Mouse (Mus musculus): ENCODE results near the gene Ephb3. TPM values are rescaled to one million over a fixed set of nuclear protein-coding genes. Genes with fewer than 3 reads are reported as not detected.

Gene Ephb3
- polyA plus RNA-seq, 1 experiment from 2014 or later = 6.6 TPM

DNA sequence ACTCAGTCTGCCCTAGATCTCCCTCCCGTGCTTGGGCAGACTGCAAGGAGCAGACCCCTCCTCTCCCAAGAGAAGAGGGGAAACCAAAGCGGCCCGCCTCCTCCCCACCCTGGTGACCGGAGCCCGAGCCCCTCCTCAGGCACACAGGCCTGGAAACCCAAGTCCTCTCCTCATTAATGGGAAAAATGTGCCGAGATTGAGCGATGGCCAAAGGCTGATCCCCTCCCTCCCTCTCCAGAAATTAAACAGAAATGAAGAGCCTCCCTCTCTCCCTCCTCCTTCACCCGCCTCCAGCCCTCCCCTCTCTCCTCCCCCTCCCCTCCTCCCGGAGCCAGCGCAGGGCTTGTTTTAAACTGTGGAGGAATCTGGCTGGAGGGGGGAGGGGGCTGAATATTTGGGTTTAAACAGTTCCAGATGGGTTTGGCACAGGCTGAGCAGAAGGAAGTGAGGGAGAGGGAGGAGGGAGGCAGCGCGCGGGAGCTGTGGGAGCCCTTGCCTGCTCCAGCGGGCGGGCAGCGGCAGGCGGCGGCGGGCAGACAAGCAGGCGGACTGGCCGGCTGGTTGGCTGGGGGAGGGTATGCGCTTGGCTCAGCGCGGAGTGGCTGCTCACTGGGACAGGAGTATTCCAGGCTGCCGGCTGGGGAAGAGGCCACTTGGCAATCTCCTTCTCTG is 6.2 kb downstream of the Ephb3 start:
- H3K4me3 ChIP-seq (ENCODE audit: low read depth, low read length) = peak overlapping the region; percentile 13
- no peaks in the 10 kb centered on the region for H3K9me3 ChIP-seq (ENCODE audit: control insufficient read depth, low read length)
- peak overlapping the region; percentile 64 for H3K4me2 ChIP-seq
- H3K4me1 ChIP-seq (replicated peaks; ENCODE audit: control insufficient read depth, insufficient read depth, low read length) = peaks cover 29% of the 10 kb centered on the region
- ATAC-seq (replicated peaks; ENCODE audit: low FRiP score) (peak; percentile 48), DNase-seq (ENCODE audit: low spot score) (peak; percentile 80)
- H3K27ac ChIP-seq (ENCODE audit: low read depth, low read length) = peak overlapping the region; percentile 65; the same call in 1 of the 2 replicates
- WGBS = 2% methylated on average over 25 of the region's 25 CpGs
- peaks cover 40% of the 10 kb centered on the region for H3K27me3 ChIP-seq (replicated peaks; ENCODE audit: control insufficient read depth, insufficient read depth, low read length)
- H3K36me3 ChIP-seq (ENCODE audit: control insufficient read depth, insufficient read depth, low read length) = no peaks in the 10 kb centered on the region
- 0 out of 2 replicates have a peak overlapping the region, but pooled peaks have one; percentile 30 for H3K9ac ChIP-seq (ENCODE audit: low read depth, low read length)

GRCm38 (mm10) chr16:21211501-21211900 is 6.9 kb downstream of the Ephb3 start:
- WGBS = 48% methylated on average over 4 of the region's 4 CpGs
- peaks cover 34% of the 10 kb centered on the region for H3K27me3 ChIP-seq (replicated peaks; ENCODE audit: control insufficient read depth, insufficient read depth, low read length)
- peak overlapping the region; percentile 13 for H3K4me3 ChIP-seq (ENCODE audit: low read depth, low read length)
- H3K9ac ChIP-seq (ENCODE audit: low read depth, low read length) = no peak overlapping the region
- no peaks in the 10 kb centered on the region for H3K36me3 ChIP-seq (ENCODE audit: control insufficient read depth, insufficient read depth, low read length)
- peak overlapping the region; percentile 62 for H3K27ac ChIP-seq (ENCODE audit: low read depth, low read length)
- no peaks in the 10 kb centered on the region for H3K9me3 ChIP-seq (ENCODE audit: control insufficient read depth, low read length)
- DNase-seq (ENCODE audit: low spot score) = no peak
- ATAC-seq (replicated peaks; ENCODE audit: low FRiP score) = no peak
- H3K4me1 ChIP-seq (replicated peaks; ENCODE audit: control insufficient read depth, insufficient read depth, low read length) = peaks cover 34% of the 10 kb centered on the region
- H3K4me2 ChIP-seq = peak overlapping the region; percentile 64

- WGBS = 45% methylated on average over 1 of the region's 1 CpGs
- H3K4me3 ChIP-seq (ENCODE audit: low read depth, low read length) = no peak overlapping the region
- H3K27me3 ChIP-seq (replicated peaks; ENCODE audit: control insufficient read depth, insufficient read depth, low read length) = peaks cover 26% of the 10 kb centered on the region
- H3K4me1 ChIP-seq (replicated peaks; ENCODE audit: control insufficient read depth, insufficient read depth, low read length) = peaks cover 36% of the 10 kb centered on the region
- no peak overlapping the region for H3K4me2 ChIP-seq
- no peak overlapping the region for H3K27ac ChIP-seq (ENCODE audit: low read depth, low read length)
- H3K9me3 ChIP-seq (ENCODE audit: control insufficient read depth, low read length) = no peaks in the 10 kb centered on the region
- DNase-seq (ENCODE audit: low spot score) = no peak
- no peak overlapping the region for H3K9ac ChIP-seq (ENCODE audit: low read depth, low read length)
- no peak for ATAC-seq (replicated peaks; ENCODE audit: low FRiP score)
- peaks cover 3% of the 10 kb centered on the region; the same call in 1 of the 2 replicates for H3K36me3 ChIP-seq (ENCODE audit: control insufficient read depth, insufficient read depth, low read length)
Observed at GRCm38 (mm10) chr16:21212369-21212768, 7.8 kb downstream of the Ephb3 start.

DNA sequence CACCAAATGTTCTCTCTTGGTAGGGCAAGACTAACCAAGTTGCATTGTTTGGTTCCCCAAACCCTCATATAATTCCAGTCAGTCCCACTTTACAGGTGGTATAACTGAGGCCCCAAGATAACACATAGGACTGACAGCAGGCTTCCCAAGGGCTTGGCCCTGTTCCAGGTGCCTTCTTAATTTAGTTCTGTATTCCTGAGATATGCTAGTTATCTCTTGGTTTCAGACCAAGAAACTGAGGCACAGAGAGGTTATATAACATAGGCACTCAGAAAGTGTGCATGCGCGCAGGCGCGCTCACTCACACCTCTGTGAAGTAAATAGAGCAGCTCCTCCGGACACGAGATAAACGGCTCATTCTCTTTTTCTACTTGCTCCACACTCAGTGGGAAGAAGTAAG is 9.4 kb downstream of the Ephb3 start:
- H3K4me1 ChIP-seq (replicated peaks; ENCODE audit: control insufficient read depth, insufficient read depth, low read length) = peaks cover 36% of the 10 kb centered on the region
- H3K4me3 ChIP-seq (ENCODE audit: low read depth, low read length) = no peak overlapping the region
- no peaks in the 10 kb centered on the region for H3K9me3 ChIP-seq (ENCODE audit: control insufficient read depth, low read length)
- DNase-seq (ENCODE audit: low spot score) = no peak
- no peak overlapping the region for H3K9ac ChIP-seq (ENCODE audit: low read depth, low read length)
- peaks cover 5% of the 10 kb centered on the region; the same call in 1 of the 2 replicates for H3K36me3 ChIP-seq (ENCODE audit: control insufficient read depth, insufficient read depth, low read length)
- peaks cover 18% of the 10 kb centered on the region for H3K27me3 ChIP-seq (replicated peaks; ENCODE audit: control insufficient read depth, insufficient read depth, low read length)
- H3K27ac ChIP-seq (ENCODE audit: low read depth, low read length) = no peak overlapping the region
- 92% methylated on average over 7 of the region's 7 CpGs for WGBS
- H3K4me2 ChIP-seq = no peak overlapping the region
- ATAC-seq (replicated peaks; ENCODE audit: low FRiP score) = no peak

- no peak for DNase-seq (ENCODE audit: low spot score)
- H3K27me3 ChIP-seq (replicated peaks; ENCODE audit: control insufficient read depth, insufficient read depth, low read length) = peaks cover 18% of the 10 kb centered on the region
- no peak overlapping the region for H3K9ac ChIP-seq (ENCODE audit: low read depth, low read length)
- 65% methylated on average over 17 of the region's 17 CpGs for WGBS
- H3K9me3 ChIP-seq (ENCODE audit: control insufficient read depth, low read length) = no peaks in the 10 kb centered on the region
- H3K4me2 ChIP-seq = no peak overlapping the region; the same call in 1 of the 2 replicates
- H3K27ac ChIP-seq (ENCODE audit: low read depth, low read length) = 0 out of 2 replicates have a peak overlapping the region, but pooled peaks have one; percentile 48
- no peak for ATAC-seq (replicated peaks; ENCODE audit: low FRiP score)
- H3K36me3 ChIP-seq (ENCODE audit: control insufficient read depth, insufficient read depth, low read length) = peaks cover 7% of the 10 kb centered on the region; the same call in 1 of the 2 replicates
- peaks cover 36% of the 10 kb centered on the region for H3K4me1 ChIP-seq (replicated peaks; ENCODE audit: control insufficient read depth, insufficient read depth, low read length)
- H3K4me3 ChIP-seq (ENCODE audit: low read depth, low read length) = no peak overlapping the region
Observed at GRCm38 (mm10) chr16:21214803-21215202, 10.2 kb downstream of the Ephb3 start.

- no peaks in the 10 kb centered on the region for H3K9me3 ChIP-seq (ENCODE audit: control insufficient read depth, low read length)
- H3K27ac ChIP-seq (ENCODE audit: low read depth, low read length) = peak overlapping the region; percentile 32; the same call in 1 of the 2 replicates
- ATAC-seq (replicated peaks; ENCODE audit: low FRiP score) (peak; percentile 39; the same call in 1 of the 2 replicates), DNase-seq (ENCODE audit: low spot score) (no peak)
- H3K27me3 ChIP-seq (replicated peaks; ENCODE audit: control insufficient read depth, insufficient read depth, low read length) = peaks cover 9% of the 10 kb centered on the region
- no peak overlapping the region for H3K9ac ChIP-seq (ENCODE audit: low read depth, low read length)
- H3K4me3 ChIP-seq (ENCODE audit: low read depth, low read length) = no peak overlapping the region
- H3K36me3 ChIP-seq (ENCODE audit: control insufficient read depth, insufficient read depth, low read length) = peaks cover 9% of the 10 kb centered on the region; the same call in 1 of the 2 replicates
- WGBS = 36% methylated on average over 4 of the region's 4 CpGs
- no peak overlapping the region for H3K4me2 ChIP-seq
- peaks cover 28% of the 10 kb centered on the region for H3K4me1 ChIP-seq (replicated peaks; ENCODE audit: control insufficient read depth, insufficient read depth, low read length)
Observed at GRCm38 (mm10) chr16:21216047-21216446, 11.5 kb downstream of the Ephb3 start.

DNA sequence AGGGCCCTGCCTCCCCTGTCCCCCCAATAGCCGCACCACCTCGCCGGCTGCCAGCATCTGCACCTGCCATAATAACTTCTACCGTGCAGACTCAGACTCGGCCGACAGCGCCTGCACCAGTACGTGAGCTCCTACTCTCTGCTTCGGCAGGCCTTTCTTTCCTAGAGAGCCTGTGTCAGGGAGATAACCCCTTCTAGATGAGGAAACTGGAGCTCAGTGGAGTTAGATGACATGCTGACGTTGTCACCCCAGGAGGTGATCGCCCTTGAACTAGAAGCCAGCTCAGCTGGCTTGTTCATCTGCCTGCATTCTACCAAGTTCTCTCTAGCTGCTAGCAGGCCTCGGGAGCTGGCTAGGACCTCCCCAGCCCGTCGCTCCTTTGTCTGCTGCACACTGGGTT is 12.7 kb downstream of the Ephb3 start:
- no peak for ATAC-seq (replicated peaks; ENCODE audit: low FRiP score)
- WGBS = 54% methylated on average over 14 of the region's 14 CpGs
- Histone ChIP-seq H3K4me2 (no peak overlapping the region), H3K9me3 (ENCODE audit: control insufficient read depth, low read length) (no peaks in the 10 kb centered on the region), H3K27me3 (replicated peaks; ENCODE audit: control insufficient read depth, insufficient read depth, low read length) (0 out of 2 replicates have a peak, but pooled peaks cover 1% of the 10 kb centered on the region), H3K36me3 (ENCODE audit: control insufficient read depth, insufficient read depth, low read length) (peaks cover 9% of the 10 kb centered on the region; the same call in 1 of the 2 replicates), H3K9ac (ENCODE audit: low read depth, low read length) (no peak overlapping the region), H3K4me1 (replicated peaks; ENCODE audit: control insufficient read depth, insufficient read depth, low read length) (peaks cover 21% of the 10 kb centered on the region), H3K4me3 (ENCODE audit: low read depth, low read length) (no peak overlapping the region), H3K27ac (ENCODE audit: low read depth, low read length) (no peak overlapping the region)
- DNase-seq (ENCODE audit: low spot score) = no peak

DNA sequence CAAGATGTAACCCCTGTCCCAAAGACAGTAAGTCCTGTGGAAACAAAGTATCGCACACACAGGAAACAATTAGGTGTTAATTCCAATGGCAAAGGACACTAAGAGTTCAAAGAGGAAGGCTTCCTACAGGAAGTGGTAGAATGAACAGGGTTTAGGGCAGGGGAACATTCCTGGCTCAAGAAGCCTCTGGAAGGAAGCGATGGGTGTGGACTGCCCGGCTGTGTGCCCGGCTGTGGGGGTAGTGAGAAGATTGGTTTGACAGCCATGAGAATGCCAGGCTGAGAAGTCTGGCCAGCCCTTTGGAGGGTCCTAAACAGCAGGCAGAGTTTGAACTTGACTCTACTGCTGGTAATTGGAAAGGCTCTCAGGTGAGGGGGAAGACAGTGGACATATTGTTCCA is 15.1 kb downstream of the Ephb3 start:
- H3K36me3 ChIP-seq (ENCODE audit: control insufficient read depth, insufficient read depth, low read length) = peaks cover 9% of the 10 kb centered on the region; the same call in 1 of the 2 replicates
- peaks cover 19% of the 10 kb centered on the region for H3K4me1 ChIP-seq (replicated peaks; ENCODE audit: control insufficient read depth, insufficient read depth, low read length)
- no peak for DNase-seq (ENCODE audit: low spot score)

DNA sequence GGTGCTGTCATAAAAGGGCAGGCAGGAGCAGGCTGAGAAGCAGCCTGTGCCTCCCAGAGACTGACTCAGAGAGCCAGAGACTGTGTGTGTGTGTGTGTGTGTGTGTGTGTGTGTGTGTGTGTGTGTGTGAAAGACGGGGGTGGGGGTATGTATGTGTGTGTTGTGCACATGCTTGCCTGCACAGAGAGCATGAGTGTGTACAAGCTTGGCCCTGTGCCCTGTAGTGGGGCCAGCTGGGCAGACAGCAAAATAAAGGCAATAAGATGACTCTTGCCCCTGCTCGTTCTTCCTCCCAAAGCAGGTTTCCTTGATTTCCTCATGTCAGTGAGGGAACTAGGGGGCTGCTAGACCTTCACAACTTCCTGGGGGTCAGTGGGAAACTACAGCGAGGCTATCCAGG is 18.5 kb downstream of the Ephb3 start:
- Histone ChIP-seq H3K4me3 (ENCODE audit: low read depth, low read length) (no peak overlapping the region), H3K9me3 (ENCODE audit: control insufficient read depth, low read length) (no peaks in the 10 kb centered on the region), H3K4me2 (no peak overlapping the region), H3K27ac (ENCODE audit: low read depth, low read length) (no peak overlapping the region), H3K27me3 (replicated peaks; ENCODE audit: control insufficient read depth, insufficient read depth, low read length) (no peaks in the 10 kb centered on the region), H3K36me3 (ENCODE audit: control insufficient read depth, insufficient read depth, low read length) (peaks cover 6% of the 10 kb centered on the region; the same call in 1 of the 2 replicates), H3K4me1 (replicated peaks; ENCODE audit: control insufficient read depth, insufficient read depth, low read length) (peaks cover 2% of the 10 kb centered on the region; the same call in 1 of the 2 replicates), H3K9ac (ENCODE audit: low read depth, low read length) (no peak overlapping the region)
- DNase-seq (ENCODE audit: low spot score) (no peak), ATAC-seq (replicated peaks; ENCODE audit: low FRiP score) (no peak)
- 65% methylated on average over 3 of the region's 3 CpGs for WGBS

More for the DNA sequence above, 15.1 kb downstream of the Ephb3 start:
- Histone ChIP-seq H3K4me3 (ENCODE audit: low read depth, low read length) (no peak overlapping the region), H3K9ac (ENCODE audit: low read depth, low read length) (no peak overlapping the region), H3K9me3 (ENCODE audit: control insufficient read depth, low read length) (no peaks in the 10 kb centered on the region), H3K4me2 (no peak overlapping the region), H3K27ac (ENCODE audit: low read depth, low read length) (no peak overlapping the region), H3K27me3 (replicated peaks; ENCODE audit: control insufficient read depth, insufficient read depth, low read length) (no peaks in the 10 kb centered on the region)
- WGBS = 50% methylated on average over 4 of the region's 4 CpGs
- ATAC-seq (replicated peaks; ENCODE audit: low FRiP score) = no peak
